Mouse (Mus musculus) MEL (cell line): ENCODE data around the gene Ccz1.

Source experiments
- CHD1 ChIP-seq: IDR thresholded peaks from 2 replicates; pipeline ENCODE4 v1.6.1; 2012; ENCODE audit warnings: low read depth, mild to moderate bottlenecking, inconsistent platforms, low read length, improper control_type of control experiment
- CTCF ChIP-seq, 3 experiments: IDR thresholded peaks in 2 of 3; conservative IDR thresholded peaks in 1 of 3; 2 replicates each; pipeline ENCODE4 v1.5.1; 2011 to 2012; ENCODE audit warnings: low read length in 3 of 3, low read depth in 2 of 3, mild to moderate bottlenecking in 2 of 3, improper control_type of control experiment in 1 of 3, inconsistent platforms in 1 of 3, mixed read lengths in 1 of 3, moderate library complexity in 1 of 3; ENCODE audit not compliant: control insufficient read depth in 1 of 3, insufficient read depth in 1 of 3, poor library complexity in 1 of 3, severe bottlenecking in 1 of 3
- E2F4 ChIP-seq: IDR thresholded peaks from 2 replicates; pipeline ENCODE4 v1.6.1; 2011; ENCODE audit warnings: low read depth, low read length, improper control_type of control experiment, borderline replicate concordance
- EP300 ChIP-seq, 2 experiments: IDR thresholded peaks; 2 replicates each; pipeline ENCODE4 v1.6.1; 2011; ENCODE audit warnings: improper control_type of control experiment in 2 of 2, low read length in 2 of 2, low read depth in 1 of 2, mild to moderate bottlenecking in 1 of 2
- GABPA ChIP-seq: IDR thresholded peaks from 2 replicates; pipeline ENCODE4 v1.6.1; 2012; ENCODE audit warnings: low read depth, mild to moderate bottlenecking, inconsistent platforms, low read length, improper control_type of control experiment, moderate library complexity
- MAZ ChIP-seq: IDR thresholded peaks from 2 replicates; pipeline ENCODE4 v1.6.1; 2012; ENCODE audit warnings: low read depth, mild to moderate bottlenecking, inconsistent platforms, low read length, improper control_type of control experiment
- POLR2A ChIP-seq, 2 experiments: IDR thresholded peaks; 2 replicates each; pipeline ENCODE4 v1.6.1; 2011 to 2012; ENCODE audit warnings: low read length in 2 of 2, mild to moderate bottlenecking in 2 of 2, control low read depth in 1 of 2, improper control_type of control experiment in 1 of 2, low read depth in 1 of 2, moderate library complexity in 1 of 2; ENCODE audit not compliant: control insufficient read depth in 1 of 2, insufficient read depth in 1 of 2, poor library complexity in 1 of 2
- POLR2AphosphoS5 ChIP-seq: IDR thresholded peaks from 2 replicates; pipeline ENCODE4 v1.6.1; 2012; ENCODE audit warnings: low read depth, borderline replicate concordance, mild to moderate bottlenecking, inconsistent platforms, low read length, moderate library complexity, mixed read lengths
- SMC3 ChIP-seq: IDR thresholded peaks from 2 replicates; pipeline ENCODE4 v1.6.1; 2011; ENCODE audit warnings: low read depth, low read length, improper control_type of control experiment
- UBTF ChIP-seq: IDR thresholded peaks from 2 replicates; pipeline ENCODE4 v1.6.1; 2012; ENCODE audit warnings: low read depth, mild to moderate bottlenecking, inconsistent platforms, low read length, improper control_type of control experiment, moderate library complexity, borderline replicate concordance; ENCODE audit not compliant: insufficient read depth

DNA sequence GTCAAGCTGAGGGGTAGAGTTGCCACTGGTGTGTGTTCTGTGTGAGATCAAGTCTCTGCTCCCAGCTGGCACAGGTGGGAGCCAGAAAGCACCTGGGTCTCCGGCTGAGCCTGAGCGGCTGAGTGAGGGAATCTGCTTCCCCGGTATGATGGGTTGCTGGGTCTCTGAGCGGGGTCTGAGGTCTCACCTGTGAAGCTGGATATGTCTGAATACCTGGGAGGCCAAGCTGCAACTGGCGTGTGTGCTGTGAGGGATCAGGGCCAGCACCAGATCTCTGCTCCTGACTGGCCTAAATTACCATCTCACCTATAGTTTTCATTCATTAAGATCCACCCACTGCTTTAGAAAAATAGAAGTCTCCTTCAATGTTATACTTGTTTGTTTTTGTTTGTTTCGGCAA, 57.6 kb downstream of the Ccz1 start:
- TF ChIP-seq CTCF (IDR thresholded peaks at IDR 0.05 in 2 of 3, conservative IDR thresholded peaks at IDR 0.05 in 1 of 3; ENCODE audit: control insufficient read depth in 1 of 3, insufficient read depth in 1 of 3, low read depth in 2 of 3, low read length in 3 of 3, poor library complexity in 1 of 3, severe bottlenecking in 1 of 3) (no peak), MAZ (no peak), UBTF (no peak), E2F4 (no peak), EP300 (IDR thresholded peaks at IDR 0.05; ENCODE audit: low read depth in 1 of 2, low read length in 2 of 2) (no peak), GABPA (no peak), CHD1 (no peak), POLR2A (IDR thresholded peaks at IDR 0.05; ENCODE audit: control insufficient read depth in 1 of 2, insufficient read depth in 1 of 2, low read depth in 1 of 2, low read length in 2 of 2, poor library complexity in 1 of 2) (no peak), POLR2AphosphoS5 (no peak), SMC3 (no peak)
